Mouse (Mus musculus) monocyte, adult 5-6 weeks (primary cell): Measurements from ENCODE around the gene Cabcoco1. TPM values are rescaled to one million over a fixed set of nuclear protein-coding genes. Genes with fewer than 3 reads are reported as not detected.

Experiments
- total RNA-seq: library from RNA; stranded (forward); fragments of 200-1000, 200-491, 200-594 nt; gene quantifications from 3 replicates; pipeline ENCODE4 v1.2.3, GENCODE M21; 2017

Cabcoco1 gene
- total RNA-seq, 1 experiment from 2014 or later = not detected

Other genes starting within 250 kb of the Cabcoco1 start
- 22.0 to 24.9 TPM (median 24.6 TPM) in 3 replicates for gene Tmem26, start 181.8 kb upstream of the Cabcoco1 start, total RNA-seq